ENCODE assay signal across 22 mouse cellular contexts in the genomic region with DNA sequence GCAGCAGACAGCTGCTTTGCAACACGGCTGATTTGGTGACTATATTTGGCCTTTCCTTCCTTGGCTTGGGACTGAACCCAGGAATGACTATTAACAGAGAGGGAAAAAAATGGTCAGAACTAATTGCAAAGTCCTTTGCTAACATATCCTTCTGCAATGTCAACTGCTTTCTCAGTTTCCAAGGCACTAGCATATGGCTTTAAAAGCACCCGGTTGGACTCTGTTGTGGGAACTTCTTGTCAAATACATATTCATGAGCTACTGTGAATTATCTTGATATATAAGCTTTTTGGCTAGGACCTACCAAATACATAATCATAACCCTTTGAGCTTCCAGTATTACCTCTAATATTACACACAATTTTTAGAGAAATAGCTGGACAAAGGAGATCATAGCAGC. TPM values are rescaled to one million over a fixed set of nuclear protein-coding genes. Genes with fewer than 3 reads are reported as not detected.
"Had no signal": no experiment of that assay in that cellular context is flagged by ENCODE, and none has a peak within 500 bp of the region (broad histone marks: within the 10 kb centered on the region; RNA-seq: fewer than 3 reads in every experiment).

No protein-coding gene starts in this region.

- H3K36me3 ChIP-seq: neural tube, embryonic 15.5 days; stomach, embryonic 15.5 days had no signal

- H3K9me3 ChIP-seq: neural tube, embryonic 15.5 days; stomach, embryonic 15.5 days had no signal

- H3K4me1 ChIP-seq: neural tube, embryonic 15.5 days; stomach, embryonic 15.5 days had no signal

- H3K4me3 ChIP-seq: neural tube, embryonic 15.5 days; stomach, embryonic 15.5 days had no signal

- H3K27ac ChIP-seq: neural tube, embryonic 15.5 days; stomach, embryonic 15.5 days; stomach, postnatal 0 days had no signal

- H3K4me2 ChIP-seq: neural tube, embryonic 15.5 days; stomach, embryonic 15.5 days had no signal

- H3K27me3 ChIP-seq: neural tube, embryonic 15.5 days; stomach, embryonic 15.5 days had no signal

- DNase-seq: retina, postnatal 1 day; right cerebral cortex, adult 18-20 months; right cerebral cortex, postnatal 14 days; right cerebral cortex, postnatal 25 days; right cerebral cortex, postnatal 4 days; spleen, adult 18-20 months; thymus, adult 18-20 months; thymus, adult 2 months; thymus, postnatal 14 days; thymus, postnatal 25 days; thymus, postnatal 36 days; thymus, postnatal 4 days had no signal

- H3K9ac ChIP-seq: neural tube, embryonic 15.5 days; stomach, embryonic 15.5 days had no signal

RNA-seq across cellular contexts. Expression of a gene that starts 37.1 kb away (rescaled TPM):
- polyA plus RNA-seq: neural tube, embryonic 14.5 days; neural tube, embryonic 15.5 days; small intestine, adult 2 months; spleen, adult 2 months; stomach, embryonic 14.5 days; stomach, embryonic 15.5 days; stomach, embryonic 16.5 days; stomach, postnatal 0 days; thymus, adult 2 months; thymus, postnatal 0 days; urinary bladder, adult 2 months had no signal
